Mouse (Mus musculus): ENCODE results near the gene Fam166b. TPM values are rescaled to one million over a fixed set of nuclear protein-coding genes. Genes with fewer than 3 reads are reported as not detected.
A peak's percentile ranks its signal among the peaks of the same experiment; 100 is the strongest.

Fam166b gene
- polyA plus RNA-seq, 1 experiment from 2014 or later = 0.32 TPM

- WGBS = 78% methylated on average over 16 of the region's 16 CpGs
- peaks cover 75% of the 10 kb centered on the region for H3K36me3 ChIP-seq
- ATAC-seq (ENCODE audit: low read depth) = no peak
These were observed 11.5 kb downstream of the Fam166b start for GRCm38 (mm10) chr4:43417269-43418062.

GRCm38 (mm10) chr4:43416071-43416490, 12.9 kb downstream of the Fam166b start:
- H3K9ac ChIP-seq = no peak overlapping the region
- H3K4me2 ChIP-seq = no peak overlapping the region
- H3K27me3 ChIP-seq = no peaks in the 10 kb centered on the region
- WGBS = 93% methylated on average over 22 of the region's 22 CpGs
- H3K27ac ChIP-seq (replicated peaks) = no peak overlapping the region
- H3K9me3 ChIP-seq = no peaks in the 10 kb centered on the region
- H3K4me1 ChIP-seq (replicated peaks) = peaks cover 32% of the 10 kb centered on the region
- no peak overlapping the region for H3K4me3 ChIP-seq
- peaks cover 65% of the 10 kb centered on the region for H3K36me3 ChIP-seq
- no peak for ATAC-seq (ENCODE audit: low read depth)

More at GRCm38 (mm10) chr4:43417269-43418062, 11.5 kb downstream of the Fam166b start:
- peaks cover 28% of the 10 kb centered on the region for H3K4me1 ChIP-seq (replicated peaks)
- H3K4me2 ChIP-seq = no peak overlapping the region
- no peak overlapping the region for H3K4me3 ChIP-seq
- H3K9me3 ChIP-seq = no peaks in the 10 kb centered on the region
- H3K27ac ChIP-seq (replicated peaks) = no peak overlapping the region
- H3K9ac ChIP-seq = peak overlapping the region; percentile 22; the same call in 1 of the 2 replicates
- H3K27me3 ChIP-seq = peaks cover 9% of the 10 kb centered on the region

- ATAC-seq (ENCODE audit: low read depth) = no peak
- 91% methylated on average over 29 of the region's 29 CpGs for WGBS
These were observed 13.5 kb downstream of the Fam166b start for GRCm38 (mm10) chr4:43415221-43416070.

GRCm38 (mm10) chr4:43414761-43415160, 14.2 kb downstream of the Fam166b start:
- Histone ChIP-seq H3K4me3 (no peak overlapping the region), H3K9me3 (no peaks in the 10 kb centered on the region), H3K27ac (replicated peaks) (no peak overlapping the region), H3K36me3 (peaks cover 59% of the 10 kb centered on the region), H3K9ac (no peak overlapping the region), H3K4me1 (replicated peaks) (peaks cover 40% of the 10 kb centered on the region), H3K27me3 (no peaks in the 10 kb centered on the region), H3K4me2 (no peak overlapping the region)
- no peak for ATAC-seq (ENCODE audit: low read depth)
- WGBS = 91% methylated on average over 14 of the region's 14 CpGs

More at GRCm38 (mm10) chr4:43415221-43416070, 13.5 kb downstream of the Fam166b start:
- Histone ChIP-seq H3K27ac (replicated peaks) (no peak overlapping the region), H3K4me2 (no peak overlapping the region), H3K36me3 (peaks cover 64% of the 10 kb centered on the region), H3K4me1 (replicated peaks) (peaks cover 37% of the 10 kb centered on the region), H3K4me3 (no peak overlapping the region), H3K27me3 (no peaks in the 10 kb centered on the region), H3K9me3 (no peaks in the 10 kb centered on the region), H3K9ac (no peak overlapping the region)

- peak; percentile 66 for ATAC-seq (ENCODE audit: low read depth)
- peaks cover 4% of the 10 kb centered on the region for H3K36me3 ChIP-seq
- H3K4me1 ChIP-seq (replicated peaks) = peaks cover 50% of the 10 kb centered on the region
- H3K27me3 ChIP-seq = no peaks in the 10 kb centered on the region
- WGBS = 59% methylated on average over 12 of the region's 12 CpGs
- peak overlapping the region; percentile 81 for H3K4me2 ChIP-seq
- peak overlapping the region; percentile 92 for H3K9ac ChIP-seq
- peak overlapping the region; percentile 64 for H3K4me3 ChIP-seq
- H3K9me3 ChIP-seq = no peaks in the 10 kb centered on the region
- peak overlapping the region; percentile 97 for H3K27ac ChIP-seq (replicated peaks)
These were observed 21.6 kb downstream of the Fam166b start for GRCm38 (mm10) chr4:43407071-43407920.

- H3K4me1 ChIP-seq (replicated peaks) = peaks cover 57% of the 10 kb centered on the region
- H3K27me3 ChIP-seq = no peaks in the 10 kb centered on the region
- H3K9ac ChIP-seq = peak overlapping the region; percentile 92
- H3K27ac ChIP-seq (replicated peaks) = peak overlapping the region; percentile 97
- H3K36me3 ChIP-seq = peaks cover 2% of the 10 kb centered on the region
- no peaks in the 10 kb centered on the region for H3K9me3 ChIP-seq
- H3K4me3 ChIP-seq = peak overlapping the region; percentile 64
- peak overlapping the region; percentile 81 for H3K4me2 ChIP-seq
- 2% methylated on average over 28 of the region's 28 CpGs for WGBS
- ATAC-seq (ENCODE audit: low read depth) = peak; percentile 97
These were observed 22.6 kb downstream of the Fam166b start for GRCm38 (mm10) chr4:43406162-43406971.

- Histone ChIP-seq H3K27me3 (no peaks in the 10 kb centered on the region), H3K4me1 (replicated peaks) (peaks cover 59% of the 10 kb centered on the region), H3K4me2 (no peak overlapping the region), H3K4me3 (no peak overlapping the region), H3K9me3 (no peaks in the 10 kb centered on the region), H3K9ac (no peak overlapping the region), H3K36me3 (no peaks in the 10 kb centered on the region; the same call in 1 of the 2 replicates), H3K27ac (replicated peaks) (no peak overlapping the region)
- 89% methylated on average over 10 of the region's 10 CpGs for WGBS
- ATAC-seq (ENCODE audit: low read depth) = no peak
These were observed 24.2 kb downstream of the Fam166b start for GRCm38 (mm10) chr4:43404697-43405096.

- no peak overlapping the region for H3K4me2 ChIP-seq
- H3K4me1 ChIP-seq (replicated peaks) = peaks cover 61% of the 10 kb centered on the region
- no peaks in the 10 kb centered on the region for H3K27me3 ChIP-seq
- ATAC-seq (ENCODE audit: low read depth) = no peak
- WGBS = 84% methylated on average over 9 of the region's 9 CpGs
- no peak overlapping the region for H3K27ac ChIP-seq (replicated peaks)
- no peak overlapping the region for H3K9ac ChIP-seq
- H3K4me3 ChIP-seq = no peak overlapping the region
- H3K36me3 ChIP-seq = no peaks in the 10 kb centered on the region; the same call in 1 of the 2 replicates
- H3K9me3 ChIP-seq = no peaks in the 10 kb centered on the region
These were observed 26.7 kb downstream of the Fam166b start for GRCm38 (mm10) chr4:43402212-43402611.

- Histone ChIP-seq H3K27ac (replicated peaks) (no peak overlapping the region), H3K9me3 (no peaks in the 10 kb centered on the region), H3K36me3 (no peaks in the 10 kb centered on the region; the same call in 1 of the 2 replicates), H3K4me1 (replicated peaks) (peaks cover 59% of the 10 kb centered on the region), H3K9ac (no peak overlapping the region), H3K4me3 (no peak overlapping the region), H3K4me2 (no peak overlapping the region), H3K27me3 (no peaks in the 10 kb centered on the region)
- WGBS = 88% methylated on average over 10 of the region's 10 CpGs
- no peak for ATAC-seq (ENCODE audit: low read depth)
These were observed 27.4 kb downstream of the Fam166b start for GRCm38 (mm10) chr4:43401486-43401885.

- Histone ChIP-seq H3K27me3 (no peaks in the 10 kb centered on the region), H3K4me3 (no peak overlapping the region), H3K4me2 (no peak overlapping the region), H3K9ac (no peak overlapping the region), H3K9me3 (no peaks in the 10 kb centered on the region), H3K36me3 (no peaks in the 10 kb centered on the region; the same call in 1 of the 2 replicates), H3K27ac (replicated peaks) (no peak overlapping the region), H3K4me1 (replicated peaks) (peaks cover 56% of the 10 kb centered on the region)
- no peak for ATAC-seq (ENCODE audit: low read depth)
- 35% methylated on average over 10 of the region's 10 CpGs for WGBS
These were observed 28.0 kb downstream of the Fam166b start for GRCm38 (mm10) chr4:43400976-43401375.
